ENCODE assay signal across 27 mouse cellular contexts in genomic region chr5:73047651-73048245, GRCm38 (mm10). TPM values are rescaled to one million over a fixed set of nuclear protein-coding genes. Genes with fewer than 3 reads are reported as not detected.
A peak's percentile ranks its signal among the peaks of the same experiment; 100 is the strongest.
DNase-seq lines count a peak whose midpoint lies in the region; ATAC-seq lines count a peak whose summit lies in the region.
"Had no signal": no experiment of that assay in that cellular context is flagged by ENCODE, and none has a peak within 500 bp of the region (broad histone marks: within the 10 kb centered on the region; RNA-seq: fewer than 3 reads in every experiment).

No protein-coding gene starts in this region.

- 0 out of 2 replicates have a peak, but pooled peaks have one; percentile 33 for ATAC-seq in embryonic facial prominence, embryonic 14.5 days (ENCODE audit: low read depth)
- ATAC-seq in hindbrain, embryonic 12.5 days (ENCODE audit: low FRiP score), result no peak
- ATAC-seq: activated CD4-positive, CD25-positive, alpha-beta regulatory T cell, adult 4 months; forebrain, embryonic 14.5 days; forebrain, embryonic 16.5 days had no signal

- H3K4me2 ChIP-seq in embryonic facial prominence, embryonic 14.5 days (ENCODE audit: low read depth, low read length), result no peak overlapping the region
- H3K4me2 ChIP-seq in hindbrain, embryonic 12.5 days (replicated peaks), result no peak overlapping the region
- H3K4me2 ChIP-seq: embryonic facial prominence, embryonic 12.5 days; embryonic facial prominence, embryonic 15.5 days; forebrain, embryonic 12.5 days had no signal

- H3K9ac ChIP-seq in embryonic facial prominence, embryonic 14.5 days (ENCODE audit: low read depth, low read length), result no peak overlapping the region
- no peak overlapping the region for H3K9ac ChIP-seq in hindbrain, embryonic 12.5 days
- H3K9ac ChIP-seq: embryonic facial prominence, embryonic 12.5 days; embryonic facial prominence, embryonic 15.5 days; forebrain, embryonic 12.5 days had no signal

- 50% methylated on average over 7 of the region's 7 CpGs for WGBS in embryonic facial prominence, embryonic 14.5 days
- 74% methylated on average over 7 of the region's 7 CpGs for WGBS in embryonic facial prominence, embryonic 10.5 days
- 74% methylated on average over 7 of the region's 7 CpGs for WGBS in hindbrain, embryonic 10.5 days
- 79% methylated on average over 7 of the region's 7 CpGs for WGBS in hindbrain, embryonic 12.5 days

- H3K4me3 ChIP-seq in embryonic facial prominence, embryonic 14.5 days (ENCODE audit: low read depth, low read length), result no peak overlapping the region
- H3K4me3 ChIP-seq in embryonic facial prominence, embryonic 10.5 days, result no peak overlapping the region
- H3K4me3 ChIP-seq in hindbrain, embryonic 10.5 days, result no peak overlapping the region
- H3K4me3 ChIP-seq in hindbrain, embryonic 12.5 days, result no peak overlapping the region
- H3K4me3 ChIP-seq: embryonic facial prominence, embryonic 12.5 days; embryonic facial prominence, embryonic 15.5 days; erythroblast, embryonic 14.5 days; forebrain, embryonic 10.5 days; forebrain, embryonic 12.5 days had no signal

- DNase-seq in embryonic facial prominence, embryonic 14.5 days (ENCODE audit: low spot score), result no peak
- DNase-seq in embryonic facial prominence, embryonic 10.5 days (ENCODE audit: low spot score), result no peak
- DNase-seq in hindbrain, embryonic 10.5 days (ENCODE audit: low spot score), result peak; percentile 6
- DNase-seq in 3T3-L1 (ENCODE audit: low read depth, low spot score) (peak; percentile 66), NIH3T3 (ENCODE audit: low read depth) (peak; percentile 8)
- no peak for DNase-seq in kidney, postnatal 36 days
- DNase-seq in left cerebral cortex, adult 18-20 months (ENCODE audit: low spot score in 2 of 2), result no peak
- DNase-seq: adrenal gland, adult 8-10 months; adrenal gland, postnatal 14 days; adrenal gland, postnatal 36 days; cerebellum, adult 18-20 months; cerebellum, adult 8-10 months; cerebellum, adult 9-11 months; cerebellum, postnatal 36 days; embryo, embryonic 11 days had no signal

- H3K27ac ChIP-seq in embryonic facial prominence, embryonic 14.5 days (replicated peaks; ENCODE audit: low read depth, low read length), result no peak overlapping the region
- no peak overlapping the region; the same call in 1 of the 2 replicates for H3K27ac ChIP-seq in embryonic facial prominence, embryonic 10.5 days (replicated peaks)
- no peak overlapping the region for H3K27ac ChIP-seq in hindbrain, embryonic 10.5 days
- no peak overlapping the region for H3K27ac ChIP-seq in hindbrain, embryonic 12.5 days
- H3K27ac ChIP-seq: embryonic facial prominence, embryonic 12.5 days; embryonic facial prominence, embryonic 15.5 days; forebrain, embryonic 10.5 days; forebrain, embryonic 12.5 days had no signal

- H3K27me3 ChIP-seq in embryonic facial prominence, embryonic 14.5 days (replicated peaks; ENCODE audit: control insufficient read depth, insufficient read depth, low read length), result no peaks in the 10 kb centered on the region
- no peaks in the 10 kb centered on the region for H3K27me3 ChIP-seq in embryonic facial prominence, embryonic 10.5 days (replicated peaks; ENCODE audit: low read depth, poor library complexity, severe bottlenecking)
- H3K27me3 ChIP-seq in hindbrain, embryonic 10.5 days (ENCODE audit: insufficient read depth, poor library complexity, severe bottlenecking), result no peaks in the 10 kb centered on the region
- no peaks in the 10 kb centered on the region for H3K27me3 ChIP-seq in hindbrain, embryonic 12.5 days
- H3K27me3 ChIP-seq: embryonic facial prominence, embryonic 12.5 days; embryonic facial prominence, embryonic 15.5 days; forebrain, embryonic 12.5 days had no signal

- no peaks in the 10 kb centered on the region for H3K4me1 ChIP-seq in embryonic facial prominence, embryonic 14.5 days (ENCODE audit: control insufficient read depth, insufficient read depth, low read length)
- peaks cover 8% of the 10 kb centered on the region for H3K4me1 ChIP-seq in embryonic facial prominence, embryonic 10.5 days
- no peaks in the 10 kb centered on the region for H3K4me1 ChIP-seq in hindbrain, embryonic 10.5 days (replicated peaks)
- H3K4me1 ChIP-seq in hindbrain, embryonic 12.5 days, result no peaks in the 10 kb centered on the region
- H3K4me1 ChIP-seq: embryonic facial prominence, embryonic 12.5 days; embryonic facial prominence, embryonic 15.5 days; forebrain, embryonic 10.5 days; forebrain, embryonic 12.5 days had no signal

- no peaks in the 10 kb centered on the region for H3K9me3 ChIP-seq in embryonic facial prominence, embryonic 14.5 days (ENCODE audit: control insufficient read depth, low read length)
- H3K9me3 ChIP-seq in embryonic facial prominence, embryonic 10.5 days, result no peaks in the 10 kb centered on the region
- H3K9me3 ChIP-seq in hindbrain, embryonic 10.5 days, result 0 out of 2 replicates have a peak, but pooled peaks cover 3% of the 10 kb centered on the region
- no peaks in the 10 kb centered on the region for H3K9me3 ChIP-seq in hindbrain, embryonic 12.5 days (replicated peaks)
- H3K9me3 ChIP-seq: embryonic facial prominence, embryonic 12.5 days; embryonic facial prominence, embryonic 15.5 days; forebrain, embryonic 12.5 days had no signal

- H3K36me3 ChIP-seq in embryonic facial prominence, embryonic 14.5 days (ENCODE audit: control insufficient read depth, insufficient read depth, low read length), result peaks cover 85% of the 10 kb centered on the region
- H3K36me3 ChIP-seq in embryonic facial prominence, embryonic 10.5 days (replicated peaks), result peaks cover 99% of the 10 kb centered on the region
- H3K36me3 ChIP-seq in hindbrain, embryonic 10.5 days, result peaks cover 99% of the 10 kb centered on the region
- peaks cover 74% of the 10 kb centered on the region for H3K36me3 ChIP-seq in hindbrain, embryonic 12.5 days

RNA-seq across cellular contexts. Expression of gene Slc10a4, which starts 41.1 kb away (rescaled TPM):
- 1.8 and 1.9 TPM in 2 replicates for polyA plus RNA-seq in embryonic facial prominence, embryonic 14.5 days (2014; fragmentation: Nextera tagmentation; extraction: Ambion mirVana)
- 2.1 and 2.6 TPM in 2 replicates for polyA plus RNA-seq in embryonic facial prominence, embryonic 10.5 days (2016; fragmentation: Nextera tagmentation; extraction: Ambion mirVana)
- polyA plus RNA-seq in hindbrain, embryonic 10.5 days (2016; fragmentation: Nextera tagmentation; extraction: Ambion mirVana), result 6.5 and 23.2 TPM in 2 replicates
- polyA plus RNA-seq in hindbrain, embryonic 12.5 days (2016; fragmentation: Nextera tagmentation; extraction: Ambion mirVana), result 24.8 and 25.5 TPM in 2 replicates
- total RNA-seq in left cerebral cortex, adult 18-20 months (2021), result 1 to 10 TPM; 1.5 to 1.8 TPM
- total RNA-seq: common myeloid progenitor, adult 5-6 weeks; MEL had no signal
- polyA plus RNA-seq: activated CD4-positive, CD25-positive, alpha-beta regulatory T cell, adult 4 months; C2C12; erythroblast, embryonic 14.5 days had no signal

Comparison
In these comparisons a context has a peak if more than half of its experiments do, and no peak if none do; other contexts are left out.
1. DNase-seq: peak in hindbrain, embryonic 10.5 days (single experiment), 3T3-L1 (single experiment) and NIH3T3 (single experiment); none in embryonic facial prominence, embryonic 14.5 days (single experiment), embryonic facial prominence, embryonic 10.5 days (single experiment), kidney, postnatal 36 days (0 of 2) and left cerebral cortex, adult 18-20 months (0 of 2).